ENCODE assay signal across 22 mouse cellular contexts in genomic region chr8:24216655-24217054, GRCm38 (mm10).
DNase-seq lines count a peak whose midpoint lies in the region; TF ChIP-seq lines count a peak whose summit lies in the region.
"Had no signal": no experiment of that assay in that cellular context is flagged by ENCODE, and none has a peak within 500 bp of the region (broad histone marks: within the 10 kb centered on the region; RNA-seq: fewer than 3 reads in every experiment).

No protein-coding gene starts in this region.

- intact Hi-C loops in left cerebral cortex, postnatal 4 days (cut with DNase I), result no loop called here
- intact Hi-C loops in left cerebral cortex, postnatal 25 days (cut with DNase I), result loop anchor here (2.0 to 5.0 kb wide), 4 partner anchors 156 to 469 kb away; no protein-coding TSS in a partner anchor

- H3K4me3 ChIP-seq in cortical plate, adult 2 months (ENCODE audit: insufficient read depth, low read length), result no peak overlapping the region
- H3K4me3 ChIP-seq: forebrain, embryonic 15.5 days; limb, embryonic 10.5 days; megakaryocyte, embryonic 14.5 days; myocyte had no signal

- H3K4me1 ChIP-seq in cortical plate, adult 2 months (ENCODE audit: control insufficient read depth, insufficient read depth, low read length), result peaks cover 14% of the 10 kb centered on the region
- H3K4me1 ChIP-seq: limb, embryonic 10.5 days; megakaryocyte, embryonic 14.5 days had no signal

- peak; percentile 69 to 74 for DNase-seq in frontal cortex, adult 2 months (ENCODE audit: extremely low spot score in 1 of 2, low spot score in 1 of 2)
- no peak for DNase-seq in frontal cortex, postnatal 25 days (ENCODE audit: low spot score in 2 of 2)
- peak; percentile 51 for DNase-seq in left cerebral cortex, adult 11 months (ENCODE audit: low spot score)
- no peak for DNase-seq in left cerebral cortex, postnatal 4 days
- peak; percentile 37 to 92 for DNase-seq in left cerebral cortex, postnatal 25 days (ENCODE audit: low spot score in 2 of 2)
- DNase-seq in adrenal gland, adult 2 months, result no peak
- DNase-seq in cerebellum, adult 9-11 months, result no peak
- DNase-seq: adrenal gland, postnatal 10 days; cerebellum, adult 11-12 months; gastrocnemius, postnatal 14 days; heart, adult 18-20 months; kidney, adult 8-10 months; kidney, postnatal 14 days; liver, postnatal 0 days; midbrain, embryonic 14.5 days; spleen, adult 18-20 months had no signal

- H3K27ac ChIP-seq in cortical plate, adult 2 months (ENCODE audit: insufficient read depth, low read length), result peak overlapping the region; percentile 84
- H3K27ac ChIP-seq: forebrain, embryonic 15.5 days; hindbrain, embryonic 14.5 days; limb, embryonic 10.5 days had no signal

- no peak for TF ChIP-seq CTCF in cortical plate, adult 2 months (IDR thresholded peaks at IDR 0.05; ENCODE audit: extremely low read depth, insufficient read depth, low read length)

- no peak for TF ChIP-seq POLR2A in cortical plate, adult 2 months (IDR thresholded peaks at IDR 0.05; ENCODE audit: extremely low read depth, insufficient read depth, low read length)

Comparison
In these comparisons a context has a peak if more than half of its experiments do, and no peak if none do; other contexts are left out.
1. DNase-seq: peak in frontal cortex, adult 2 months (2 of 2), left cerebral cortex, adult 11 months (single experiment) and left cerebral cortex, postnatal 25 days (2 of 2); none in frontal cortex, postnatal 25 days (0 of 2), left cerebral cortex, postnatal 4 days (single experiment), adrenal gland, adult 2 months (single experiment) and cerebellum, adult 9-11 months (single experiment).